Mouse (Mus musculus) telencephalon, adult 2 months (tissue): Measurements from ENCODE around the gene Tbx19.
A peak's percentile ranks its signal among the peaks of the same experiment; 100 is the strongest.

Experiments used
- DNase-seq: peaks from one replicate; pipeline ENCODE4 v3.0.0-alpha.2; 2011; ENCODE audit warnings: low read depth, low spot score

Gene Tbx19

GRCm38 (mm10) chr1:165160723-165161405 is at the start of gene Tbx19:
Gene Tbx19, minus strand, starts transcription at chr1:165160773.
- DNase-seq, result no peak

GRCm38 (mm10) chr1:165205591-165205990 is 45.0 kb upstream of the Tbx19 start:
- no peak for DNase-seq

- DNase-seq, result no peak
Measured at GRCm38 (mm10) chr1:165203488-165204035, 43.0 kb upstream of the Tbx19 start.

GRCm38 (mm10) chr1:165201445-165202012 is 41.0 kb upstream of the Tbx19 start:
- DNase-seq, result no peak

GRCm38 (mm10) chr1:165200748-165201147 is 40.2 kb upstream of the Tbx19 start:
- no peak for DNase-seq

- DNase-seq, result no peak
Measured at GRCm38 (mm10) chr1:165199639-165200038, 39.1 kb upstream of the Tbx19 start.

- no peak for DNase-seq
Measured at GRCm38 (mm10) chr1:165198951-165199350, 38.4 kb upstream of the Tbx19 start.

GRCm38 (mm10) chr1:165197875-165198274 is 37.3 kb upstream of the Tbx19 start:
- DNase-seq, result no peak

GRCm38 (mm10) chr1:165195396-165195960 is 34.9 kb upstream of the Tbx19 start:
- no peak for DNase-seq

GRCm38 (mm10) chr1:165194662-165195013 is 34.1 kb upstream of the Tbx19 start:
- no peak for DNase-seq

- no peak for DNase-seq
Measured at GRCm38 (mm10) chr1:165193880-165194661, 33.5 kb upstream of the Tbx19 start, which contains the start of gene Sft2d2. Gene Sft2d2, minus strand, starts transcription at chr1:165194438.

GRCm38 (mm10) chr1:165193426-165193825 is 32.9 kb upstream of the Tbx19 start:
- no peak for DNase-seq

- DNase-seq, result no peak
Measured at GRCm38 (mm10) chr1:165192714-165193264, 32.2 kb upstream of the Tbx19 start.

- DNase-seq, result no peak
Measured at GRCm38 (mm10) chr1:165192102-165192501, 31.5 kb upstream of the Tbx19 start.

- DNase-seq, result no peak
Measured at GRCm38 (mm10) chr1:165191611-165192010, 31.0 kb upstream of the Tbx19 start.

GRCm38 (mm10) chr1:165190571-165191273 is 30.1 kb upstream of the Tbx19 start:
- DNase-seq, result peak; percentile 52

- no peak for DNase-seq
Measured at GRCm38 (mm10) chr1:165190068-165190467, 29.5 kb upstream of the Tbx19 start.

GRCm38 (mm10) chr1:165188806-165189580 is 28.4 kb upstream of the Tbx19 start:
- DNase-seq, result no peak

GRCm38 (mm10) chr1:165187357-165187756 is 26.8 kb upstream of the Tbx19 start:
- no peak for DNase-seq

- DNase-seq, result no peak
Measured at GRCm38 (mm10) chr1:165186491-165186890, 25.9 kb upstream of the Tbx19 start.
